Mouse (Mus musculus) brown adipose tissue, adult 24 weeks (tissue): ENCODE measurements around the gene Ehd4. TPM values are rescaled to one million over a fixed set of nuclear protein-coding genes. Genes with fewer than 3 reads are reported as not detected.

Experiments used
- H3K27ac ChIP-seq: fragments of 200-500 bp; replicated peaks from 2 replicates; pipeline ENCODE4 v1.5.1; 2012; ENCODE audit warnings: low read depth, mild to moderate bottlenecking, low read length
- H3K4me1 ChIP-seq: fragments of 200-500 bp; 2 replicates; pipeline ENCODE4 v1.6.1; 2012; ENCODE audit warnings: low read length, mixed read lengths; ENCODE audit not compliant: control insufficient read depth, insufficient read depth, insufficient read length
- H3K4me3 ChIP-seq: fragments of 200-500 bp; 2 replicates; pipeline ENCODE4 v1.5.1; 2012; ENCODE audit warnings: low read depth, mild to moderate bottlenecking, low read length, moderate library complexity; ENCODE audit not compliant: insufficient read depth
- polyA plus RNA-seq: library from polyadenylated mRNA; stranded (reverse); fragments of >200 nt; gene quantifications from 2 replicates; pipeline ENCODE4 v1.2.4, GENCODE M21; 2012; ENCODE audit not compliant: missing spikeins, insufficient read depth, insufficient read length

The Ehd4 gene
- polyA plus RNA-seq, 1 experiment, result 11.7 TPM

DNA sequence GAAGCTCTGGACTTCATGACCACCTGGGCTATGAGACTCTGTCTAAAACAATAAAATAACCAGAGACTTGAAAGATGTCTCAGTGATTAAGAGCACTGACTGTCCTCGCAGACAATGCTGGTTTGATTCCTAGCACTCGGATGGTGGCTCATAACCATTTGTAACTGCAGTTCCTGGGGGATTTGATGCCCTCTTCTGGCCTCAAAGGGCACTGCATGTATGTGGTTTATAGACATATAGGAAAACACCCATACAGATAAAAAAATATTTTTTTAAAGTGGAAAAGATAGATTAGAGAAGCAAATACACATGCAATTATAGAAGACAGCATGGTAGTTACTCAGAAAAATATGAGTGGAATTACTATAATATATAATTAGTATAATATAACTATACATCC is 3.2 kb upstream of the Ehd4 start:
- H3K4me1 ChIP-seq, result no peaks in the 10 kb centered on the region
- H3K27ac ChIP-seq, result no peak overlapping the region
- H3K4me3 ChIP-seq, result no peak overlapping the region

DNA sequence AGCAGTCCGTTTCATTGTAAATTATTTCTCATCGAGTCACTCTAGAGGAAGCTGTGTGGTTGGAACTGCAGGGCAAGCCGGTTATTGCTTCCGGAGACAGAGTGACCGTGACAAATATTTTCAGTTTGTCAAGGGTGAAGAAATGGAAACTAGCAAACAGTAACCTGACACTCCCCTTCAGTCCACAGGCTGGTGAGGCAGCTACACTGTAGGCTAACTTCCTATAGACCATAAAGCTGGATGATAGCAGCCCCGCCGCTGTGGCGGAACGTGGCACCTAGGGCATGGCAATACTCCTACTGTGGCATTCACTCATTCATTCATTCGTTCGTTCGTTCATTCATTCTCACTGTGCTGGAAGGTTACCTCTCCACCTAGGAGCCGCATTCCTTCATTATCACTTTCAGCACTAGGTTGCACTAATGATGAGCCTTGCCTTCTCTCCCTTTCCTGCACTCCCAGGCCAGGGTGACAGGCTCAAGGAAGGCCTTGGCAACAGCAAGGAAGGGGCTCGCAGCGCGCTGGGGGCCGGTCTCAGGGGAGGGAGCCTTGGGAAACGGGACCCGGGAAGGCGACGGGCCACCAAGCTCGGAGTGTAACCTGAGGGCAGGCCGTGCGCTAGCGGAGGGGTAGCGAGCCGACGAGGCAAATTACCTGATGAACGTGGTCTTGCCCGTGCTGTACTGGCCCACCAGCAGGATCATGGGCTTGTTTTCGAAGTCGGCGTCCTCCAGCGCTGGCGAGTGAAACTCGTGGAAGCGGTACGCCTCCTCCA is 633 bp downstream of the Ehd4 start:
- no peaks in the 10 kb centered on the region for H3K4me1 ChIP-seq
- H3K27ac ChIP-seq, result peak overlapping the region; percentile 40
- H3K4me3 ChIP-seq, result peak overlapping the region; percentile 81

DNA sequence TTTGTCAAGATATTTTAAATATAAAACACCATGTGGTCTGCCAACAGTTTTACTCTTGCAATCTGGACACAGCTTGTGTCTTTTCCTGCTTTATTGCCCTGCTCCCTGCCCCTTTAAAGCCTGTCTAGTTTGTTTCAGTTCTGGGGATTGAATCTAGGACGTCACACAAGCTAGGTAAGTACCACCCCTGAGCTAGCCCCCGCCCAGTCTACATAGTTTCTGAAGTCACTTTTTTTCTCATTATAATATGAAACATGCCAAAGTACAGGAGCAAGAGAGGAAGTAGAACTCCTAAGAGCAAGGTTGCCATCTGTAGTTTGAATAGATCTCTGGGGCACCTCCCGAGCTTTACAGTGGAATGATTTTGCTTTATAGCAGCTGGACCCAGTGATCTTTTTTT is 3.8 kb downstream of the Ehd4 start:
- H3K27ac ChIP-seq, result no peak overlapping the region

DNA sequence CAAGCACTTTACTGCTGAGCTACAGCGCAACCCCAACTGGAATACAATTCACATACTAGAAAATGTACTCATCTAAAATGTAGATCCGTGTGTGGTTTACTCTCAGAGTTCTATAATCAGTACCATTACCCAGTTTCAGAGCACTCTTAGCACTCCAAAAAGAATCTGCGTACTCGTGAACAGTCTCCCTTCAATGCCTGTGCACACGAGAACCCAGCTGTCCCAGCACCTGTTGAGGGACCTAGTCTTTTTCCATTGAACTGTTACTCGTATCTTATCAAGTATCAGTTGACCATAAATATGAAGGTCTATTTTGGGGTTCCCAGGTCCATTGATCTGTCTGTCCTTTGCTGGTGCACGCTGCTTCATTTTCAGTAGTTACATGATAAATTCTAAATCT is 4.8 kb downstream of the Ehd4 start:
- Histone ChIP-seq H3K27ac (no peak overlapping the region), H3K4me3 (no peak overlapping the region), H3K4me1 (no peaks in the 10 kb centered on the region; the same call in 1 of the 2 replicates)

More for the DNA sequence above, 3.8 kb downstream of the Ehd4 start:
- Histone ChIP-seq H3K4me1 (no peaks in the 10 kb centered on the region; the same call in 1 of the 2 replicates), H3K4me3 (no peak overlapping the region)

DNA sequence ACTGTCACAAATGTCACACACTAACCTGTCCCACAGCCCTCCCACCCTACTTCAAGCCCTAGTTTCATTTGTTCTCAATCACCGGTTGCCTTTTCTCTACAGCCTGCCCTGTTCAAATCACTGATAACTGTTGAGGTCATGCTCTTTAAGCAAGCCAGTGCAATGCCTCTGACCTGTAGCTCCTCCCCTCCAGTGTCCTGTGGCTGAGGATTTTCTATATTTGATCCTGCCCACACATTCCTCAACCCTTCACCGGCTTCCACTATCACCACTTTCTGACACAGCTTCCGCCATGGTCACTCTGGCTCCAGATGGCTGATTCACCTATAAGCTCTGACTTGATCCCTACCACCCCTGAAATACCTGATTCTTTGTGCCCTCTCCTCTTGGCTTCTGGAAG is 6.4 kb downstream of the Ehd4 start:
- Histone ChIP-seq H3K4me3 (no peak overlapping the region), H3K27ac (no peak overlapping the region)

DNA sequence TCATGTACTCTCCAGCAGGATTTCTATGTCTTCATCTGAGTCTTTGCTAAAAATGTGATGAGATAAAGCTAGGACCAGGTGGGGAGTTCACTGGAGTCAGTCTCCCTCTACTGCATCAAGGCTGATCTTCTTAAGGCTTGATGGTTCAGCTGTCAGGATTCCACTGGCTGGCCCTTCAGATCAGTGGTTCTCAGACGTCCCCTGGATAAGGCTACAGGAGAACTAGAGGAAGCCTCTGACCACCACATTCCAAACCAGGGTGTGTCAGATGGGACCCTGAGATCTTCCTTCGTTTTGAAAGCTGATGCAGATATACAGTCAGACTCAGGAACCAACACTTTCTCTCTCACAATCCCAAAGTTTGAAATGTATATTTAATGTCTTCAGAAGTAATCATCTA is 7.0 kb downstream of the Ehd4 start:
- Histone ChIP-seq H3K4me1 (no peaks in the 10 kb centered on the region; the same call in 1 of the 2 replicates), H3K4me3 (no peak overlapping the region), H3K27ac (no peak overlapping the region)

More for the DNA sequence above, 6.4 kb downstream of the Ehd4 start:
- no peaks in the 10 kb centered on the region; the same call in 1 of the 2 replicates for H3K4me1 ChIP-seq

DNA sequence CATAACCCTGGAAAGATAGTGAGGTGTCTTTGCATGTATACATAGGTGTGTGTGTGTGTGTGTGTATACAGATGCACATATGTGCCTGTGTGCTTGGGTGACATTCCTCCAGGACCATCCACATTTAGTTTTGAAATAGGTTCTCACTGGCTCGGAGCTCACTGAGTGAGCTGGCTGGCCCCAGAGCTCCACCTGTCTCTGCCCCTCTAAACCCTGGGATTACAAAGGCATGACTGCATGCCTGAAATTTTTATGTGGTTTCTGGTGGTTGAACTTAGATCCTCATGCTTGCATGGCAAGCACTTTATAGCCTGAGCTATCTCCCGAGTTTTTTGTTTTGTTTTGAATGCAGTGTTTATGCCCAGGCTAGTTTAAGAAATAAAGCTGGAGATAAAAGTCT is 7.9 kb downstream of the Ehd4 start:
- H3K4me1 ChIP-seq, result no peaks in the 10 kb centered on the region; the same call in 1 of the 2 replicates
- no peak overlapping the region for H3K27ac ChIP-seq
- no peak overlapping the region for H3K4me3 ChIP-seq

DNA sequence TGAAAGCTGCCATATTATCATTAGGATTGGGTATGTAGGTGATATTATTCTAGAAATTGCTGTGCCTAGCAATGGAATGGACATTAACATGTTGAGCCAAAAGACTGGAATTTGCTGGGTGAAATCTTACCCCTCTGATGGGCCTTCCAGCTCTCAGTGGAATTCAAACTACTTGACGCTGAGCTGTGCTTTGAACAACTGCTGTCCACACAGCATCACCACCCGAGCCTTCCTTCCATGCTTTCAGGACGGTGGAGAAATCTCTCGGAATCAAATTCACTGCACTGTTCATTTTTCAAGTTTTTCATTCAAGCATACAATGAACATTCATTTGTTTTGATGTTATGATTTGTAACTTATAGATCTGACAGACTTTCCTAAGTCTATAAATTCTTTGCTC is 10.0 kb downstream of the Ehd4 start:
- no peak overlapping the region for H3K27ac ChIP-seq
- H3K4me3 ChIP-seq, result no peak overlapping the region
- no peaks in the 10 kb centered on the region; the same call in 1 of the 2 replicates for H3K4me1 ChIP-seq

DNA sequence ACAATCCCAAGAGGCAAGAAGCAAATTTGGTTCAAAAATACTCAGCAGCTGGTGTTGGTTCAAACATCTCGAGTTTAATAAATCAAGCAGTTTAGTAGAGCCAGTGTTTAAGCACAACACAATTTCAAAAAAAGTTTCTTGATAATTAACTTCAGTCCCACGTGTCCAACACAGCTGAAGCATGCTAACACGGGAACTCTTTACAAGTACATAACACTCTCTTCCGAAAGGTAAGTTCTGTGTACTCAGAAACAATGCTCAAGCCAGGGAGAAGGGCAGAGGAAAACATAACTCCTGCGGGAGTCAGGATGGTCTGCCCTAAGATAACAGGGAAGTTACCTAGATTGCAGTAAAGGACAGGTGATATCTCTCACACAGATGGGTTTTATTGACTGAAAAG is 12.1 kb downstream of the Ehd4 start:
- Histone ChIP-seq H3K27ac (no peak overlapping the region), H3K4me3 (no peak overlapping the region), H3K4me1 (no peaks in the 10 kb centered on the region)

DNA sequence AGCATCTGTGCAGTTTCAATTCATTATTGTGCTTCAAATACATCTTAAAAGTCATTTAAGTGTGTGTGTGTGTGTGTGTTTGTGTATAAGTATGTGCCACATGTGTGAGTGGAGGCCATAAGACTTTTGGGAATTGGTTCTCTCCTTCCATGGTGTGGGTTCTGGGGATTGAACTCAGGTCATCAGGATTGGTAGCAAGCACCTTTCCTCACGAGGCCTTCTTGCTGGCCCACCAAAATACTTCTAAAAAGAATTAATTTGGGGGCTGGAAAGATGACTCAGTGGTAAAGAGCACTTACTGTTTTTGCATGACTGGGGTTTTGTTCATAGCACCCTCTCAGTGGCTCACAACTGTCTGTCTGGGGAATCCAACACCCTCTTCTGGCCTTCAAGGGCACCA is 12.7 kb downstream of the Ehd4 start:
- Histone ChIP-seq H3K4me1 (no peaks in the 10 kb centered on the region), H3K27ac (no peak overlapping the region), H3K4me3 (no peak overlapping the region)

DNA sequence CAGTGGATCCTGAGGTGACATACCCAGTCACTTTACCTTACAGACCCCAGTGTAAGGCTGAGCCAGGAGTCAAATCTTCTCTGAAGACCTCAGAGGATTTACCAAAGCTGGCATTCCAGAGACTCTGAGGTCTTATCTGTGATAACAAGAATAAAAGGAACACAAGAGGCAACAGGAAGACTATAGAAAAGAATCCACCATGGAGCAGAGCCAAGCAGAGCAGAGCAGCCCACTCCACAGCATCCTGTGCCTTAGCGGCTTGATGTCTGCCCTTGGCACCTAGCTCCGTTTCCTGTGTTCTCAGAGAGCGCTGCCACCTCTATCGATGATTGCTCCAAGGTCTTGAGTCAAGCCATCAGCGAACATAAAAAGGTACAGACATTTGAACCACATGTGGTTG is 14.1 kb downstream of the Ehd4 start:
- no peak overlapping the region for H3K4me3 ChIP-seq
- no peaks in the 10 kb centered on the region for H3K4me1 ChIP-seq
- H3K27ac ChIP-seq, result no peak overlapping the region

DNA sequence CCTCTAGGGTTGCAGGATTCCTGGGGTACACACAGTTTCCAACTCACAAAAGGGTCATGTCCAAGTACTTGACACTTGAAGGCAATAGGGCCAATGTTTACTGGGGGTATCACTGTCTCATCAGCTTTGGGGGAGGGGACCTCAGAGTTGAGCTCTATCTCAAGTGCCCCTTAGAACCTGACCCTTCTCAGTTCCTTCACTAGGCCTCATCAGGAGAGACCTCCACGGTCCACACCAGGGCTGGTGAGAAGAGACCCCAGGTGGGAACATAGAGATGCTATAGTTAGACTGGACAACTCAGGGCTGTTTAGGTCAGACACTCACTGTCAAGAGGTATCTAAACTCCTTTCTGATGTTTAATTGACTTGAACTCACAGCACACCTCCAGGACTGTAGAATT is 15.3 kb downstream of the Ehd4 start:
- peaks cover 5% of the 10 kb centered on the region; the same call in 1 of the 2 replicates for H3K4me1 ChIP-seq
- H3K4me3 ChIP-seq, result no peak overlapping the region

DNA sequence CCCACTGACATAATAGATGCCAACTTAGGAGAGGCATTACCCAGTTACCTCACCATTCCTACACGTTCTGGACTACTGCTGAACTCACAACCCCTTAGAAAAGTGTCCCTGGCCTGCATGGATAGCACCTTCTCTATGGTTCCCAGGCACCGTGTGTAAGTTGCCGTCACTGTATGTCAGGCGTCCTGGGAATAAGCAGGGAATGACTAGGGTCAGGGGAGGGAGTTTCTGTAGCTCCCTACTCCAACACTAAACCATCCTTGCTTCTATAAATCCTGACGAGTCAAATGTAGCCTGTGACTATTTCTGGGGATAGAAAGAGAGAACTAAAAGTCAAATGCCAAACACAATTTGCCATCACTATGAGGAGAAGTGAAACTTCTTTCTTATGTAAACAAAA is 17.1 kb downstream of the Ehd4 start:
- peak overlapping the region; percentile 28 for H3K27ac ChIP-seq
- H3K4me1 ChIP-seq, result peaks cover 8% of the 10 kb centered on the region
- H3K4me3 ChIP-seq, result no peak overlapping the region

More for the DNA sequence above, 15.3 kb downstream of the Ehd4 start:
- no peak overlapping the region for H3K27ac ChIP-seq

DNA sequence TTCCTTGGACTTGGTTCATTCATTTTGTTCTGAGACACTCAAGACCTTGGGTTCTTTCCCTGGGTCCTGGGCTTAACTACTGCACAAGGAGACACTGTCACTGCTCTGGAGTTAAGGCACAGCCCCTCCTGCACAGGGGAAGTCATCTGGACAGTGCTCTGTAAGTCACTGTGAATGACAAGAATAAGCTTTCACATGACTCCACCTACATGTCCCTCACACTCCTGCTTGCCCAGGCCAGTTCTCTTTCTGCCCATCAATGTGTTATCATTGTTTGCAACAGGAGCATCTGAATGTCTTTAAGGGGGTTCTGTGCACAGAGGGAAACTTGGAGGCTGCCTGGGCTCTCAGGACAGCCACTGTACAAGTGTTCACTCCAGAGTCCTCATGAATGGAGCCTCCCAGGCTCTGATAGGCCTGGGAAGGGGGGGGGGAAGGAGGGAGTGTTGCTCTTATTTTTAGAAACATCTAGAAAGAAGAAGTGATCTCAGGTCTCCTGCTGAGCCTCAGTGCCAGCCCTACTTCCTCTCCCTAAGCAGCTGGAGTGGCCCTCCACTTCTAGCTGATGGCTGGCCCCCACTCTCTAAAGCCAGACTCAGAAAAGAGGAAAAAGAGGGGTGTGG is 19.8 kb downstream of the Ehd4 start:
- peaks cover 13% of the 10 kb centered on the region for H3K4me1 ChIP-seq

DNA sequence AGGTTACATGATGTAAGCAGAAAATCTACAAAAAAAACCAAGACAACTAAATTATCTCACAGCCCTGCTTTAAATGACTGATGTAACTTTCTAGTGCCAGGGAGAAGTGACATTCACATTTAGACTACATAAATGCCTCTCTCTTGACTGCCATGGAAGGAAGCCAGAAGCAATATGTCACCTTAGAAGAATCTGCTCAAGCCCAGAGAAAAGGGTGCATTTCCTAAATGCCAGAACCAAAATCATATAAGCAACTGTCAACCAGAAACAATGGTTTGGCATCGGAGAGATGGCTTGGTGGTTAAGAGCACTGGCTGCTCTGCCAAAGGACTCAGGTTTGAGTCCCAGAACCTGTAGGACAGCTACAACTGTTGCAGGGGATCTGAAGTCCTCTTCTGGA is 22.5 kb downstream of the Ehd4 start:
- no peak overlapping the region for H3K27ac ChIP-seq
- H3K4me1 ChIP-seq, result peaks cover 22% of the 10 kb centered on the region
- no peak overlapping the region for H3K4me3 ChIP-seq

More for the DNA sequence above, 19.8 kb downstream of the Ehd4 start:
- peak overlapping the region; percentile 44; the same call in 1 of the 2 replicates for H3K27ac ChIP-seq
- H3K4me3 ChIP-seq, result no peak overlapping the region
